Mouse (Mus musculus) CH12.LX (cell line): ENCODE results near the gene Tcam1. TPM values are rescaled to one million over a fixed set of nuclear protein-coding genes. Genes with fewer than 3 reads are reported as not detected.
A peak's percentile ranks its signal among the peaks of the same experiment; 100 is the strongest.

Experiments used
- DNase-seq: peaks from one replicate; pipeline ENCODE4 v3.0.0-alpha.2; 2013; ENCODE audit errors: extremely low read depth
- H3K27ac ChIP-seq: 2 replicates; pipeline ENCODE4 v1.5.1; 2012; ENCODE audit warnings: low read depth, mild to moderate bottlenecking, control low read depth, moderate library complexity; ENCODE audit not compliant: insufficient read depth
- H3K27me3 ChIP-seq: replicated peaks from 2 replicates; pipeline ENCODE3; 2012; ENCODE audit warnings: inconsistent platforms
- H3K36me3 ChIP-seq, 2 experiments: replicated peaks in 1 of 2; 2 replicates each; pipeline versions ENCODE3 to v1.6.1; 2012; ENCODE audit warnings: inconsistent platforms in 1 of 2, low read length in 1 of 2, mild to moderate bottlenecking in 1 of 2, mixed read lengths in 1 of 2, moderate library complexity in 1 of 2; ENCODE audit not compliant: control insufficient read depth in 1 of 2, insufficient read depth in 1 of 2
- H3K4me1 ChIP-seq, 2 experiments: 2 replicates each; pipeline ENCODE4 v1.6.1; 2012; ENCODE audit warnings: inconsistent platforms in 1 of 2, moderate library complexity in 1 of 2; ENCODE audit not compliant: insufficient read depth in 2 of 2, control insufficient read depth in 1 of 2
- H3K4me2 ChIP-seq: 2 replicates; pipeline ENCODE4 v1.6.1; 2012; ENCODE audit warnings: low read depth, mild to moderate bottlenecking, control low read depth; ENCODE audit not compliant: poor library complexity, insufficient read depth, severe bottlenecking
- H3K4me3 ChIP-seq, 3 experiments: fragments of 150-350 bp in 1 of 3; sonication (generic) in 1 of 3; replicated peaks in 1 of 3; 2 replicates each; pipeline versions ENCODE3 to v1.5.1; 2011 to 2012; ENCODE audit warnings: low read depth in 2 of 3, low read length in 2 of 3, mild to moderate bottlenecking in 2 of 3, moderate library complexity in 2 of 3, control low read depth in 1 of 3, improper control_type of control experiment in 1 of 3, inconsistent platforms in 1 of 3, mixed read lengths in 1 of 3; ENCODE audit not compliant: poor library complexity in 1 of 3
- H3K79me2 ChIP-seq: replicated peaks from 2 replicates; pipeline ENCODE4 v1.6.1; 2012; ENCODE audit warnings: mild to moderate bottlenecking, moderate library complexity; ENCODE audit not compliant: control insufficient read depth, poor library complexity, insufficient read depth, severe bottlenecking; ENCODE audit errors: extremely low read depth
- H3K9ac ChIP-seq: 2 replicates; pipeline ENCODE4 v1.6.1; 2012; ENCODE audit warnings: low read depth, mild to moderate bottlenecking, control low read depth, moderate library complexity; ENCODE audit not compliant: insufficient read depth
- H3K9me3 ChIP-seq: replicated peaks from 2 replicates; pipeline ENCODE3; 2012; ENCODE audit warnings: low read length, inconsistent platforms, mixed read lengths
- BHLHE40 ChIP-seq: IDR thresholded peaks from 2 replicates; pipeline ENCODE4 v1.6.1; 2011; ENCODE audit warnings: mild to moderate bottlenecking, low read depth, low read length, improper control_type of control experiment
- CHD1 ChIP-seq: IDR thresholded peaks from 2 replicates; pipeline ENCODE4 v1.6.1; 2012; ENCODE audit warnings: low read depth, low read length, improper control_type of control experiment, inconsistent platforms
- CHD2 ChIP-seq: IDR thresholded peaks from 2 replicates; pipeline ENCODE4 v1.6.1; 2011; ENCODE audit warnings: low read length, improper control_type of control experiment
- CTCF ChIP-seq, 2 experiments: IDR thresholded peaks in 1 of 2; conservative IDR thresholded peaks in 1 of 2; 2 replicates each; pipeline ENCODE4 v1.5.1; 2011 to 2012; ENCODE audit warnings: low read depth in 2 of 2, low read length in 2 of 2, improper control_type of control experiment in 1 of 2, inconsistent platforms in 1 of 2, mild to moderate bottlenecking in 1 of 2, moderate library complexity in 1 of 2
- E2F4 ChIP-seq: IDR thresholded peaks from 2 replicates; pipeline ENCODE4 v1.6.1; 2011; ENCODE audit warnings: low read depth, low read length, improper control_type of control experiment; ENCODE audit not compliant: insufficient replicate concordance
- ELF1 ChIP-seq: IDR thresholded peaks from 2 replicates; pipeline ENCODE4 v1.6.1; 2014; ENCODE audit warnings: low read depth, mild to moderate bottlenecking, inconsistent platforms, low read length, improper control_type of control experiment
- EP300 ChIP-seq: IDR thresholded peaks from 2 replicates; pipeline ENCODE4 v1.6.1; 2011; ENCODE audit warnings: low read length, improper control_type of control experiment
- ETS1 ChIP-seq: conservative IDR thresholded peaks from 2 replicates; pipeline ENCODE4 v1.6.1; 2012; ENCODE audit warnings: low read depth, mild to moderate bottlenecking, inconsistent platforms, low read length, improper control_type of control experiment, moderate library complexity
- GABPA ChIP-seq: IDR thresholded peaks from 2 replicates; pipeline ENCODE4 v1.6.1; 2012; ENCODE audit warnings: low read depth, low read length, improper control_type of control experiment, inconsistent platforms; ENCODE audit not compliant: insufficient replicate concordance
- HCFC1 ChIP-seq: IDR thresholded peaks from 2 replicates; pipeline ENCODE4 v1.6.1; 2012; ENCODE audit warnings: low read depth, mild to moderate bottlenecking, inconsistent platforms, low read length, improper control_type of control experiment
- IRF4 ChIP-seq: IDR thresholded peaks from 2 replicates; pipeline ENCODE4 v1.6.1; 2014; ENCODE audit warnings: low read depth, mild to moderate bottlenecking, inconsistent platforms, low read length, improper control_type of control experiment
- JUN ChIP-seq: IDR thresholded peaks from 2 replicates; pipeline ENCODE4 v1.6.1; 2011; ENCODE audit warnings: low read depth, mild to moderate bottlenecking, low read length, improper control_type of control experiment, moderate library complexity; ENCODE audit not compliant: insufficient read depth
- JUND ChIP-seq: conservative IDR thresholded peaks from 2 replicates; pipeline ENCODE4 v1.6.1; 2011; ENCODE audit warnings: low read depth, low read length, improper control_type of control experiment
- KAT2A ChIP-seq: IDR thresholded peaks from 2 replicates; pipeline ENCODE4 v1.6.1; 2012; ENCODE audit warnings: low read length, improper control_type of control experiment, inconsistent platforms; ENCODE audit not compliant: insufficient replicate concordance
- MAFK ChIP-seq: IDR thresholded peaks from 2 replicates; pipeline ENCODE4 v1.6.1; 2011; ENCODE audit warnings: low read length, improper control_type of control experiment; ENCODE audit not compliant: insufficient replicate concordance
- MAX ChIP-seq: IDR thresholded peaks from 2 replicates; pipeline ENCODE4 v1.6.1; 2011; ENCODE audit warnings: low read length, improper control_type of control experiment
- MAZ ChIP-seq: IDR thresholded peaks from 2 replicates; pipeline ENCODE4 v1.6.1; 2012; ENCODE audit warnings: low read depth, mild to moderate bottlenecking, inconsistent platforms, low read length, improper control_type of control experiment, moderate library complexity
- MEF2A ChIP-seq: IDR thresholded peaks from 2 replicates; pipeline ENCODE4 v1.6.1; 2014; ENCODE audit warnings: low read depth, mild to moderate bottlenecking, inconsistent platforms, low read length, improper control_type of control experiment, borderline replicate concordance
- MXI1 ChIP-seq: IDR thresholded peaks from 2 replicates; pipeline ENCODE4 v1.6.1; 2011; ENCODE audit warnings: mild to moderate bottlenecking, low read depth, low read length, improper control_type of control experiment
- MYC ChIP-seq: IDR thresholded peaks from 2 replicates; pipeline ENCODE4 v1.6.1; 2011; ENCODE audit warnings: low read depth, mild to moderate bottlenecking, improper control_type of control experiment, low read length
- NELFE ChIP-seq: IDR thresholded peaks from 2 replicates; pipeline ENCODE4 v1.6.1; 2011; ENCODE audit warnings: low read depth, low read length, improper control_type of control experiment
- NRF1 ChIP-seq: IDR thresholded peaks from 2 replicates; pipeline ENCODE4 v1.6.1; 2014; ENCODE audit warnings: low read depth, mild to moderate bottlenecking, inconsistent platforms, low read length, improper control_type of control experiment, moderate library complexity
- PAX5 ChIP-seq: IDR thresholded peaks from 2 replicates; pipeline ENCODE4 v1.6.1; 2012; ENCODE audit warnings: low read length, inconsistent platforms, mixed read lengths
- POLR2A ChIP-seq: IDR thresholded peaks from 2 replicates; pipeline ENCODE4 v1.6.1; 2011; ENCODE audit warnings: low read depth, mild to moderate bottlenecking, improper control_type of control experiment, low read length
- POLR2AphosphoS2 ChIP-seq: IDR thresholded peaks from 2 replicates; pipeline ENCODE4 v1.6.1; 2011; ENCODE audit warnings: low read depth, low read length, improper control_type of control experiment
- RAD21 ChIP-seq: IDR thresholded peaks from 2 replicates; pipeline ENCODE4 v1.6.1; 2011; ENCODE audit warnings: low read depth, mild to moderate bottlenecking, low read length, improper control_type of control experiment, moderate library complexity
- RCOR1 ChIP-seq: conservative IDR thresholded peaks from 2 replicates; pipeline ENCODE4 v1.6.1; 2012; ENCODE audit warnings: low read depth, mild to moderate bottlenecking, inconsistent platforms, low read length, improper control_type of control experiment
- SIN3A ChIP-seq: IDR thresholded peaks from 2 replicates; pipeline ENCODE4 v1.6.1; 2012; ENCODE audit warnings: low read length, improper control_type of control experiment, inconsistent platforms
- SMC3 ChIP-seq: IDR thresholded peaks from 2 replicates; pipeline ENCODE4 v1.6.1; 2011; ENCODE audit warnings: low read depth, low read length, improper control_type of control experiment
- TBP ChIP-seq: conservative IDR thresholded peaks from 2 replicates; pipeline ENCODE4 v1.6.1; 2011; ENCODE audit warnings: low read depth, low read length, improper control_type of control experiment
- TCF12 ChIP-seq: IDR thresholded peaks from 2 replicates; pipeline ENCODE4 v1.6.1; 2014; ENCODE audit warnings: low read depth, mild to moderate bottlenecking, inconsistent platforms, low read length, improper control_type of control experiment
- UBTF ChIP-seq: IDR thresholded peaks from 2 replicates; pipeline ENCODE4 v1.6.1; 2012; ENCODE audit warnings: low read depth, mild to moderate bottlenecking, inconsistent platforms, low read length, improper control_type of control experiment, moderate library complexity
- USF1 ChIP-seq: IDR thresholded peaks from 2 replicates; pipeline ENCODE4 v1.6.1; 2014; ENCODE audit warnings: low read depth, mild to moderate bottlenecking, inconsistent platforms, low read length, improper control_type of control experiment
- USF2 ChIP-seq: conservative IDR thresholded peaks from 2 replicates; pipeline ENCODE4 v1.6.1; 2011; ENCODE audit warnings: low read depth, low read length, improper control_type of control experiment
- ZC3H11A ChIP-seq: IDR thresholded peaks from 2 replicates; pipeline ENCODE4 v1.6.1; 2012; ENCODE audit warnings: low read depth, mild to moderate bottlenecking, inconsistent platforms, low read length, improper control_type of control experiment
- ZKSCAN1 ChIP-seq: IDR thresholded peaks from 2 replicates; pipeline ENCODE4 v1.6.1; 2012; ENCODE audit warnings: low read depth, inconsistent platforms, low read length, improper control_type of control experiment, borderline replicate concordance
- ZMIZ1 ChIP-seq: IDR thresholded peaks from 2 replicates; pipeline ENCODE4 v1.6.1; 2012; ENCODE audit warnings: low read depth, mild to moderate bottlenecking, inconsistent platforms, low read length, improper control_type of control experiment
- ZNF384 ChIP-seq: IDR thresholded peaks from 2 replicates; pipeline ENCODE4 v1.6.1; 2012; ENCODE audit warnings: low read depth, low read length, improper control_type of control experiment, inconsistent platforms
- dilution Hi-C: fragments of 300-500 bp; cut with MboI; formaldehyde crosslinking; loops from 2 replicates; pipeline ENCODE4 v1.14.3; 2020; ENCODE audit warnings: low sequenced_read_pairs; ENCODE audit not compliant: extremely low pct_unique_long_range_greater_than_20kb, extremely low pct_ligation_motif_present
- in situ Hi-C: fragments of 300-500 bp; cut with MboI; formaldehyde crosslinking; loops from 3 replicates; pipeline ENCODE4 v1.14.3; 2019; ENCODE audit warnings: low sequenced_read_pairs, low pct_ligation_motif_present, low pct_unique_long_range_greater_than_20kb, mixed read lengths
- polyA plus RNA-seq: library from polyadenylated mRNA; unstranded; fragments of >175 nt; gene quantifications from 2 replicates; pipeline ENCODE4 v1.2.1, GENCODE M21; 2012; ENCODE audit warnings: low read depth; ENCODE audit not compliant: insufficient read length
- total RNA-seq, 2 experiments: library from RNA; depleted of rRNA; stranded (reverse); fragments of 300-350 nt in 1 of 2; fragments of >200 nt in 1 of 2; gene quantifications; 2 replicates each; pipeline ENCODE4 v1.2.3; 2012 to 2014

The Tcam1 gene
- total and polyA plus RNA-seq, 3 experiments, result 0.82 to 5.9 (median 0.99) TPM

DNA sequence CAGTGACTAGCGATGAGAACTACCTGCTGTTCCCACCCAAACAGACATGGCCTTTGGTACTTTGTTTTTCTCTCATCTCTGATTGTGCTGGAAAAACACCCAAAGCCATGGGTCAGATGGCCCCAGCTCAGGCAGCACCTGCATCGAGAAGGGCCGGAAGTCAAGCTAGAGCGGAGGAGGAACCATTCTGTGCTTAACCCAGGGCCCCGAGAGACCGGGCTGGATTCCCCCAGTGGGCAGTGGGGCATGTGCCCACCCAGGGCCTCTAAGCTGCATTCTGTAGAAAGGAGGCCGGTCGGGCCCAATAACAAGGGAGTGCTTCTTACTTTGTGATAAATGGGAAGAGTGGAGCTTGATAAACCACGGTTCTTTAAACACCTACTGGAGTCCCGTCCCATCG lies 31.7 kb downstream of the Tcam1 start:
- no peaks in the 10 kb centered on the region for H3K27me3 ChIP-seq
- H3K4me1 ChIP-seq, result peaks cover 57 to 85% of the 10 kb centered on the region in 2 experiments
- TF ChIP-seq ZNF384, result peak; percentile 47; the same call in 1 of the 2 replicates
- peak; percentile 49; the same call in 1 of the 2 replicates for TF ChIP-seq JUND
- peak; percentile 76 for TF ChIP-seq NELFE
- TF ChIP-seq IRF4, result peak; percentile 90
- TF ChIP-seq NRF1, result peak; percentile 42
- 0 out of 2 replicates have a peak, but pooled peaks have one; percentile 6 for TF ChIP-seq ZC3H11A
- TF ChIP-seq MXI1, result peak; percentile 89
- no peak for TF ChIP-seq MAZ
- peak; percentile 89; the same call in 1 of the 2 replicates for TF ChIP-seq RCOR1
- no peak for TF ChIP-seq E2F4
- TF ChIP-seq MEF2A, result peak; percentile 92
- no peak for TF ChIP-seq CTCF (conservative IDR thresholded peaks at IDR 0.05 in 1 of 2, IDR thresholded peaks at IDR 0.05 in 1 of 2; ENCODE audit: low read depth in 2 of 2, low read length in 2 of 2)
- peak; percentile 92 for TF ChIP-seq ETS1
- TF ChIP-seq ELF1, result peak; percentile 88
- peak; percentile 96 for TF ChIP-seq CHD1
- peak; percentile 91 for TF ChIP-seq CHD2
- peak; percentile 73; the same call in 1 of the 2 replicates for TF ChIP-seq MAFK
- TF ChIP-seq USF2, result no peak
- TF ChIP-seq UBTF, result peak; percentile 87; the same call in 1 of the 2 replicates
- TF ChIP-seq BHLHE40, result peak; percentile 95
- TF ChIP-seq SMC3, result peak; percentile 45
- TF ChIP-seq KAT2A, result peak; percentile 83
- no peak for TF ChIP-seq GABPA
- peak; percentile 69 for TF ChIP-seq HCFC1
- peak; percentile 4; the same call in 1 of the 2 replicates for TF ChIP-seq RAD21
- TF ChIP-seq USF1, result peak; percentile 51
- peak; percentile 83; the same call in 1 of the 2 replicates for TF ChIP-seq POLR2AphosphoS2
- TF ChIP-seq ZKSCAN1, result no peak
- peak; percentile 94 for TF ChIP-seq MAX
- TF ChIP-seq EP300, result peak; percentile 93
- peak; percentile 99 for TF ChIP-seq TCF12
- TF ChIP-seq MYC, result peak; percentile 91
- TF ChIP-seq TBP, result peak; percentile 80
- TF ChIP-seq POLR2A, result peak; percentile 73
- TF ChIP-seq SIN3A, result peak; percentile 96
- TF ChIP-seq PAX5, result no peak
- no peak for TF ChIP-seq JUN
- peak; percentile 95 for TF ChIP-seq ZMIZ1
- H3K9ac ChIP-seq, result peak overlapping the region; percentile 73
- H3K4me3 ChIP-seq, result peak overlapping the region in 2 of 3 experiments; percentile 11 to 35
- dilution Hi-C loops, result no loop called here
- H3K27ac ChIP-seq, result peak overlapping the region; percentile 96
- peaks cover 30 to 31% of the 10 kb centered on the region in 2 experiments for H3K36me3 ChIP-seq
- DNase-seq, result peak; percentile 95
- H3K79me2 ChIP-seq, result peaks cover 25% of the 10 kb centered on the region
- peak overlapping the region; percentile 86 for H3K4me2 ChIP-seq
- in situ Hi-C loops, result loop anchor here (25.0 kb wide), 1 partner anchor 454 kb away; the partner anchor contains the start of genes Milr1 and Pecam1
- no peaks in the 10 kb centered on the region for H3K9me3 ChIP-seq
